Mouse (Mus musculus): ENCODE data around the gene Stk17b. TPM values are rescaled to one million over a fixed set of nuclear protein-coding genes. Genes with fewer than 3 reads are reported as not detected.
"Not testable (repeated sequence)": the region's sequence is repeated elsewhere in the genome, so short reads cannot be mapped to it uniquely, and the experiment has no call there.

The Stk17b gene
- polyA plus RNA-seq, 1 experiment from 2014 or later, result 5.8 TPM

DNA sequence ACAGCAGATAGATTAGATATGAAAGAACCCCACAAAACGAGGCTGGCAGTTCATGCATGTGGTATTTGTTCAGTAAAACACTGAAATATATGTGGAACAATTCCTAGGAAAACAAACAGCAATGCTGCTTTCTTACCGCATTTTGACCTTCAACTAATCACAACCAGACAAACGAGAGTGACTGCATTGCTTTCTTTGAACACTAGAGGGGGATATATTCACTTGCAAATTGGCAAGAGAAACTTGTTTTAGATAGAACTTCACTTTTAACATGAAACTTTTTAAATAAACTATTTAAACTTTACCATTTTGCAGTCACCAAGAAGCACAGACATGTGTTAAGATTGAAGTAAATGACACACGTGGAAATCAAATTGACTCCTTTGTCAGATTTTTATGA is 69.6 kb downstream of the Stk17b start:
- H3K9ac ChIP-seq (replicated peaks), result no peak overlapping the region
- no peaks in the 10 kb centered on the region for H3K36me3 ChIP-seq
- no peaks in the 10 kb centered on the region for H3K9me3 ChIP-seq
- no peak overlapping the region for H3K4me2 ChIP-seq (replicated peaks)
- 4% methylated on average over 4 of the region's 4 CpGs for WGBS
- H3K27me3 ChIP-seq, result 0 out of 2 replicates have a peak, but pooled peaks cover 3% of the 10 kb centered on the region
- no peaks in the 10 kb centered on the region for H3K4me1 ChIP-seq (replicated peaks)
- H3K27ac ChIP-seq, result no peak overlapping the region
- no peak for ATAC-seq
- H3K4me3 ChIP-seq (replicated peaks), result no peak overlapping the region

DNA sequence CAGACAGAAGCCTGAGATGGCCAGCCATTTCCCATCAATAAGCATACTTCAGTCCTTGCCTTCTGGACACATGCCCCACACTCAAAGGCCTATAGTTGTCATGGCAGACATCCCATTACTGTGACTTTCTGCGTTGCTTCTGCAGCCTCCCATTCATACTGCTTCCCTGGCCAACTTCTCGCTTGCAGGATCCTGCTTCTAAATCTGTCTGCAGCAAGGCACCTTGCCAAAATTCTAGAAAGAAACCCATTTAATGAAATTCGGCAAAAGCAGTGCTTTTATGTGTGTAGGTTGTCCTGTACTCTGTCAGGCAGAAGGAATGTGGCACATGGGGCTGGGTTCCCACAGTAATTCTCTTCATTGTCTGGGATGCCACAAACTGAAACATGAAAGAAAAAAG is 71.6 kb downstream of the Stk17b start:
- peak; percentile 78 for ATAC-seq
- not testable (repeated sequence) for H3K9ac ChIP-seq (replicated peaks); H3K9me3 ChIP-seq; H3K4me2 ChIP-seq (replicated peaks); H3K27me3 ChIP-seq; H3K36me3 ChIP-seq; H3K27ac ChIP-seq; H3K4me3 ChIP-seq (replicated peaks); H3K4me1 ChIP-seq (replicated peaks)
- WGBS, result 38% methylated on average over 3 of the region's 3 CpGs

DNA sequence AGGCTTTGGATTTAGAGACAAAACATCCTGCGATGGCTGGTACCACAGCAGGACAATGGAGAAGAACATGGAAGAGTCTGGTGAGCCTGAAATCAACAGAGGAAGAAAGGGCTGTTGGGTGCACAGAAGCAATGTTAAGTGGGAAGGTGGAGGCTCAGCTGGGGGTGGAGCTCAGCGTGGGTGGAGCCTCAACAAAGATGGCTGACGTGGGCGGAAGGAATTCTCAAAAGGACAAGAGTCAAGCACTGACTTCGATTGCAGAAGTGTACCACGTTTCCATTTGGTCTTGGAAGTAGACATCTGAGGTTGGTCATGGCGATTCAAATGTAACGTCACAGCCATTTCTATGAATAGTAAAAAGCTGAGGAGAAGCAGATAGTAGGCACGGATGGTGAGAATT is 74.0 kb downstream of the Stk17b start:
- no peak for ATAC-seq
- WGBS, result 91% methylated on average over 9 of the region's 9 CpGs
- Histone ChIP-seq H3K4me1 (replicated peaks) (peaks cover 5% of the 10 kb centered on the region), H3K4me2 (replicated peaks) (no peak overlapping the region), H3K4me3 (replicated peaks) (no peak overlapping the region), H3K9ac (replicated peaks) (no peak overlapping the region), H3K27me3 (no peaks in the 10 kb centered on the region), H3K27ac (no peak overlapping the region), H3K36me3 (no peaks in the 10 kb centered on the region), H3K9me3 (no peaks in the 10 kb centered on the region)

DNA sequence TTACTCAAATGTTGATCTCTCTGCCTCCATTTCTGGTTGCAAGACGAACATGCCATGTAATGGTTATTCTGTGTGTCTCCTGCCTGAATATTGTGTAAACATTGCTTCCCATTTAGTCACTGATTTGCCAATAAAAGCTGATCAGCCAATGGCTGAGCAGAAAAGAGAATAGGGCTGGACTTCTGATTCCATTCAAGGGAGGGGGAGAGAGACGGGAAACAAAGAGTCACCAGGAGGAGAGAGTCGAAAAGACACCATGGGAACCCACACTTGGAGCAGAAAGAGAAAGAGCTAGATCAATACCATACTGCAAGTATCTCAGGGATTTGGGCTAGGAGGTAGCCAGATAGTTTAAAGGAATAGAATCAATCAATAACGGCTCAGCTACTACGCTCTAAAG is 75.4 kb downstream of the Stk17b start:
- not testable (repeated sequence) for H3K27me3 ChIP-seq; H3K9me3 ChIP-seq; H3K36me3 ChIP-seq; H3K27ac ChIP-seq; H3K9ac ChIP-seq (replicated peaks); H3K4me1 ChIP-seq (replicated peaks); ATAC-seq; H3K4me3 ChIP-seq (replicated peaks); H3K4me2 ChIP-seq (replicated peaks)
- 69% methylated on average over 5 of the region's 5 CpGs for WGBS

GRCm38 (mm10) chr1:53706431-53707361 is 78.3 kb downstream of the Stk17b start, which contains the start of gene Dnah7a:
Dnah7a (minus strand) TSS chr1:53706784.
- H3K4me2 ChIP-seq (replicated peaks), result peak within 1 kb of the TSS; percentile 77

More at GRCm38 (mm10) chr1:53706431-53707361, 78.3 kb downstream of the Stk17b start, which contains the start of gene Dnah7a:
- 16% methylated on average over 42 of the region's 42 CpGs for WGBS
- H3K9ac ChIP-seq (replicated peaks), result peak within 1 kb of the TSS; percentile 69
- peak within 1 kb of the TSS; percentile 79 for H3K27ac ChIP-seq
- H3K27me3 ChIP-seq, result no peaks in the 10 kb centered on the region
- H3K4me3 ChIP-seq (replicated peaks), result peak within 1 kb of the TSS; percentile 56
- peak; percentile 94 for ATAC-seq
- no peaks in the 10 kb centered on the region for H3K9me3 ChIP-seq
- H3K36me3 ChIP-seq, result no peaks in the 10 kb centered on the region
- H3K4me1 ChIP-seq (replicated peaks), result peaks cover 5% of the 10 kb centered on the region

Other genes starting within 250 kb of the Stk17b start
- gene Dnah7a, start 78.4 kb downstream of the Stk17b start, polyA plus RNA-seq (2015; fragmentation: Nextera tagmentation; extraction: Ambion mirVana), result 9.3 and 9.4 TPM in 2 replicates